Mouse (Mus musculus): ENCODE results near the gene Rps6kb1. TPM values are rescaled to one million over a fixed set of nuclear protein-coding genes. Genes with fewer than 3 reads are reported as not detected.
"Not testable (repeated sequence)": the region's sequence is repeated elsewhere in the genome, so short reads cannot be mapped to it uniquely, and the experiment has no call there.

The Rps6kb1 gene
- polyA plus RNA-seq, 1 experiment from 2014 or later, result 60.5 TPM

- peak within 1 kb of the TSS; percentile 82 for H3K9ac ChIP-seq (ENCODE audit: low read depth, low read length)
- H3K9me3 ChIP-seq (ENCODE audit: control insufficient read depth, low read length), result no peaks in the 10 kb centered on the region
- peaks cover 4% of the 10 kb centered on the region for H3K36me3 ChIP-seq (ENCODE audit: control insufficient read depth, insufficient read depth, low read length)
- under 1% methylated on average over 39 of the region's 68 CpGs for WGBS
- peak; percentile 99 for DNase-seq (ENCODE audit: low spot score)
- peak within 1 kb of the TSS; percentile 80 for H3K27ac ChIP-seq (replicated peaks; ENCODE audit: low read depth, low read length)
- H3K4me2 ChIP-seq (ENCODE audit: low read depth, low read length), result peak within 1 kb of the TSS; percentile 78
- peak within 1 kb of the TSS; percentile 65 for H3K4me3 ChIP-seq (ENCODE audit: low read depth, low read length)
- peak; percentile 98 for ATAC-seq (ENCODE audit: low read depth)
- H3K27me3 ChIP-seq (replicated peaks; ENCODE audit: control insufficient read depth, insufficient read depth, low read length), result no peaks in the 10 kb centered on the region
- peaks cover 9% of the 10 kb centered on the region for H3K4me1 ChIP-seq (ENCODE audit: control insufficient read depth, insufficient read depth, low read length)
These were observed 60.3 kb downstream of the Rps6kb1 start, which contains the start of gene Rnft1 for GRCm38 (mm10) chr11:86484101-86484868. Rnft1 (plus strand) TSS chr11:86484657.

- peak; percentile 34 for DNase-seq (ENCODE audit: low spot score)
- peak overlapping the region; percentile 79 for H3K27ac ChIP-seq (replicated peaks; ENCODE audit: low read depth, low read length)
These were observed 71.0 kb downstream of the Rps6kb1 start for GRCm38 (mm10) chr11:86473576-86473975.

GRCm38 (mm10) chr11:86472771-86473171 is 71.8 kb downstream of the Rps6kb1 start:
- Histone ChIP-seq H3K27ac (replicated peaks; ENCODE audit: low read depth, low read length) (peak overlapping the region; percentile 79), H3K27me3 (replicated peaks; ENCODE audit: control insufficient read depth, insufficient read depth, low read length) (no peaks in the 10 kb centered on the region), H3K4me1 (ENCODE audit: control insufficient read depth, insufficient read depth, low read length) (peaks cover 14% of the 10 kb centered on the region; the same call in 1 of the 2 replicates), H3K4me2 (ENCODE audit: low read depth, low read length) (peak overlapping the region; percentile 52), H3K9me3 (ENCODE audit: control insufficient read depth, low read length) (no peaks in the 10 kb centered on the region), H3K9ac (ENCODE audit: low read depth, low read length) (peak overlapping the region; percentile 36; the same call in 1 of the 2 replicates), H3K4me3 (ENCODE audit: low read depth, low read length) (peak overlapping the region; percentile 13), H3K36me3 (ENCODE audit: control insufficient read depth, insufficient read depth, low read length) (no peaks in the 10 kb centered on the region)
- ATAC-seq (ENCODE audit: low read depth) (no peak), DNase-seq (ENCODE audit: low spot score) (peak; percentile 61)
- 12% methylated on average over 7 of the region's 7 CpGs for WGBS

More at GRCm38 (mm10) chr11:86473576-86473975, 71.0 kb downstream of the Rps6kb1 start:
- peak overlapping the region; percentile 52 for H3K4me2 ChIP-seq (ENCODE audit: low read depth, low read length)
- H3K4me3 ChIP-seq (ENCODE audit: low read depth, low read length), result no peak overlapping the region
- no peak overlapping the region for H3K9ac ChIP-seq (ENCODE audit: low read depth, low read length)
- ATAC-seq (ENCODE audit: low read depth), result no peak
- peaks cover 14% of the 10 kb centered on the region; the same call in 1 of the 2 replicates for H3K4me1 ChIP-seq (ENCODE audit: control insufficient read depth, insufficient read depth, low read length)
- no peaks in the 10 kb centered on the region for H3K27me3 ChIP-seq (replicated peaks; ENCODE audit: control insufficient read depth, insufficient read depth, low read length)
- no peaks in the 10 kb centered on the region for H3K9me3 ChIP-seq (ENCODE audit: control insufficient read depth, low read length)
- H3K36me3 ChIP-seq (ENCODE audit: control insufficient read depth, insufficient read depth, low read length), result no peaks in the 10 kb centered on the region
- 38% methylated on average over 3 of the region's 3 CpGs for WGBS

- ATAC-seq (ENCODE audit: low read depth), result no peak
- DNase-seq (ENCODE audit: low spot score), result peak; percentile 13
- 56% methylated on average over 6 of the region's 6 CpGs for WGBS
- Histone ChIP-seq H3K36me3 (ENCODE audit: control insufficient read depth, insufficient read depth, low read length) (no peaks in the 10 kb centered on the region), H3K27ac (replicated peaks; ENCODE audit: low read depth, low read length) (no peak overlapping the region), H3K9ac (ENCODE audit: low read depth, low read length) (no peak overlapping the region), H3K27me3 (replicated peaks; ENCODE audit: control insufficient read depth, insufficient read depth, low read length) (no peaks in the 10 kb centered on the region), H3K9me3 (ENCODE audit: control insufficient read depth, low read length) (no peaks in the 10 kb centered on the region), H3K4me3 (ENCODE audit: low read depth, low read length) (no peak overlapping the region), H3K4me1 (ENCODE audit: control insufficient read depth, insufficient read depth, low read length) (peaks cover 14% of the 10 kb centered on the region; the same call in 1 of the 2 replicates), H3K4me2 (ENCODE audit: low read depth, low read length) (no peak overlapping the region)
These were observed 72.8 kb downstream of the Rps6kb1 start for GRCm38 (mm10) chr11:86471785-86472184.

- no peaks in the 10 kb centered on the region for H3K36me3 ChIP-seq (ENCODE audit: control insufficient read depth, insufficient read depth, low read length)
- no peaks in the 10 kb centered on the region for H3K27me3 ChIP-seq (replicated peaks; ENCODE audit: control insufficient read depth, insufficient read depth, low read length)
- no peak overlapping the region for H3K4me3 ChIP-seq (ENCODE audit: low read depth, low read length)
- 54% methylated on average over 4 of the region's 4 CpGs for WGBS
- no peaks in the 10 kb centered on the region for H3K9me3 ChIP-seq (ENCODE audit: control insufficient read depth, low read length)
- peaks cover 14% of the 10 kb centered on the region; the same call in 1 of the 2 replicates for H3K4me1 ChIP-seq (ENCODE audit: control insufficient read depth, insufficient read depth, low read length)
- DNase-seq (ENCODE audit: low spot score), result no peak
- H3K27ac ChIP-seq (replicated peaks; ENCODE audit: low read depth, low read length), result no peak overlapping the region
- no peak overlapping the region for H3K9ac ChIP-seq (ENCODE audit: low read depth, low read length)
- ATAC-seq (ENCODE audit: low read depth), result no peak
- H3K4me2 ChIP-seq (ENCODE audit: low read depth, low read length), result no peak overlapping the region
These were observed 75.6 kb downstream of the Rps6kb1 start for GRCm38 (mm10) chr11:86468971-86469370.

GRCm38 (mm10) chr11:86468345-86468744 is 76.3 kb downstream of the Rps6kb1 start:
- peak; percentile 12 for DNase-seq (ENCODE audit: low spot score)
- H3K27ac ChIP-seq (replicated peaks; ENCODE audit: low read depth, low read length), result no peak overlapping the region
- H3K4me1 ChIP-seq (ENCODE audit: control insufficient read depth, insufficient read depth, low read length), result peaks cover 8% of the 10 kb centered on the region; the same call in 1 of the 2 replicates
- H3K36me3 ChIP-seq (ENCODE audit: control insufficient read depth, insufficient read depth, low read length), result no peaks in the 10 kb centered on the region
- no peaks in the 10 kb centered on the region for H3K9me3 ChIP-seq (ENCODE audit: control insufficient read depth, low read length)
- no peak overlapping the region for H3K4me2 ChIP-seq (ENCODE audit: low read depth, low read length)
- H3K4me3 ChIP-seq (ENCODE audit: low read depth, low read length), result no peak overlapping the region
- H3K27me3 ChIP-seq (replicated peaks; ENCODE audit: control insufficient read depth, insufficient read depth, low read length), result no peaks in the 10 kb centered on the region
- WGBS, result 78% methylated on average over 8 of the region's 8 CpGs
- H3K9ac ChIP-seq (ENCODE audit: low read depth, low read length), result no peak overlapping the region
- no peak for ATAC-seq (ENCODE audit: low read depth)

- not testable (repeated sequence) for ATAC-seq (ENCODE audit: low read depth); H3K27ac ChIP-seq (replicated peaks; ENCODE audit: low read depth, low read length); H3K36me3 ChIP-seq (ENCODE audit: control insufficient read depth, insufficient read depth, low read length); H3K4me1 ChIP-seq (ENCODE audit: control insufficient read depth, insufficient read depth, low read length); H3K9ac ChIP-seq (ENCODE audit: low read depth, low read length); H3K4me2 ChIP-seq (ENCODE audit: low read depth, low read length); H3K4me3 ChIP-seq (ENCODE audit: low read depth, low read length); H3K9me3 ChIP-seq (ENCODE audit: control insufficient read depth, low read length); H3K27me3 ChIP-seq (replicated peaks; ENCODE audit: control insufficient read depth, insufficient read depth, low read length)
- DNase-seq (ENCODE audit: low spot score), result peak; percentile 85
- WGBS, result 18% methylated on average over 8 of the region's 8 CpGs
These were observed 80.3 kb downstream of the Rps6kb1 start for GRCm38 (mm10) chr11:86464275-86464674.

GRCm38 (mm10) chr11:86462579-86462978 is 82.0 kb downstream of the Rps6kb1 start:
- DNase-seq (ENCODE audit: low spot score), result no peak
- Histone ChIP-seq H3K36me3 (ENCODE audit: control insufficient read depth, insufficient read depth, low read length) (no peaks in the 10 kb centered on the region), H3K27ac (replicated peaks; ENCODE audit: low read depth, low read length) (no peak overlapping the region), H3K9ac (ENCODE audit: low read depth, low read length) (no peak overlapping the region), H3K27me3 (replicated peaks; ENCODE audit: control insufficient read depth, insufficient read depth, low read length) (no peaks in the 10 kb centered on the region), H3K4me2 (ENCODE audit: low read depth, low read length) (no peak overlapping the region), H3K4me1 (ENCODE audit: control insufficient read depth, insufficient read depth, low read length) (no peaks in the 10 kb centered on the region), H3K9me3 (ENCODE audit: control insufficient read depth, low read length) (no peaks in the 10 kb centered on the region), H3K4me3 (ENCODE audit: low read depth, low read length) (no peak overlapping the region)
- no peak for ATAC-seq (ENCODE audit: low read depth)

- no peak for ATAC-seq (ENCODE audit: low read depth)
- Histone ChIP-seq H3K27ac (replicated peaks; ENCODE audit: low read depth, low read length) (no peak overlapping the region), H3K36me3 (ENCODE audit: control insufficient read depth, insufficient read depth, low read length) (no peaks in the 10 kb centered on the region), H3K9me3 (ENCODE audit: control insufficient read depth, low read length) (no peaks in the 10 kb centered on the region), H3K4me1 (ENCODE audit: control insufficient read depth, insufficient read depth, low read length) (no peaks in the 10 kb centered on the region), H3K27me3 (replicated peaks; ENCODE audit: control insufficient read depth, insufficient read depth, low read length) (no peaks in the 10 kb centered on the region), H3K9ac (ENCODE audit: low read depth, low read length) (no peak overlapping the region), H3K4me2 (ENCODE audit: low read depth, low read length) (no peak overlapping the region), H3K4me3 (ENCODE audit: low read depth, low read length) (no peak overlapping the region)
- 90% methylated on average over 6 of the region's 6 CpGs for WGBS
- no peak for DNase-seq (ENCODE audit: low spot score)
These were observed 85.7 kb downstream of the Rps6kb1 start for GRCm38 (mm10) chr11:86458866-86459265.

Measured in embryonic facial prominence, embryonic 14.5 days (tissue).